Mouse (Mus musculus): ENCODE data around the gene Hat1. TPM values are rescaled to one million over a fixed set of nuclear protein-coding genes. Genes with fewer than 3 reads are reported as not detected.

The Hat1 gene
- total RNA-seq, 2 experiments from 2014 or later = 17.5 to 18.7 TPM

- intact Hi-C loops (cut with DNase I) = no loop called here
- no peak for DNase-seq (ENCODE audit: extremely low spot score in 1 of 2, low spot score in 2 of 2)
Observed at GRCm38 (mm10) chr2:71374275-71375155, 14.2 kb upstream of the Hat1 start.

DNA sequence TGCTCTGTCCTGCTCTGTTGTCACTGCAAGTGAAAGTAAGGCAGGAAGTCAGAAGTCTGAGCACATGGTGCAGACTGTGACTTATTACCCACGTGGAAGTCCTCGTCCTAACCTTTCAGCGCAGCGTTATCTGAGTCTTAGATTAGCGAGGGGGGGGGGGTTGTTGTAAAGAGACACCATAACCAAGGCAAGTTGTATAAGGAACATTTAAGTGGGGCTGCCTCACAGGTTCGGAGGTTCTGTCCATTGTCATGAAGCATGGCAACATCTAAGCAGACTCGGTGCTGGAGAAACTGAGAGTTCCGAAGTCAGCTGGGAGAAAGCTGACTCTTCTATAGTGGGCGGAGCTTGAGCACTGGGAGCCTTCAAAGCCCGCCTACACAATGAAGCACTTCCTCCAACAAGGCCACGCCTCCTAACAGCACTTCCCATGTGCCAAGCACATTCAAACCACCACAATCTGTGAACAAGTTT is 12.3 kb upstream of the Hat1 start:
- no peak for DNase-seq (ENCODE audit: extremely low spot score in 1 of 2, low spot score in 2 of 2)
- intact Hi-C loops (cut with DNase I) = no loop called here

DNA sequence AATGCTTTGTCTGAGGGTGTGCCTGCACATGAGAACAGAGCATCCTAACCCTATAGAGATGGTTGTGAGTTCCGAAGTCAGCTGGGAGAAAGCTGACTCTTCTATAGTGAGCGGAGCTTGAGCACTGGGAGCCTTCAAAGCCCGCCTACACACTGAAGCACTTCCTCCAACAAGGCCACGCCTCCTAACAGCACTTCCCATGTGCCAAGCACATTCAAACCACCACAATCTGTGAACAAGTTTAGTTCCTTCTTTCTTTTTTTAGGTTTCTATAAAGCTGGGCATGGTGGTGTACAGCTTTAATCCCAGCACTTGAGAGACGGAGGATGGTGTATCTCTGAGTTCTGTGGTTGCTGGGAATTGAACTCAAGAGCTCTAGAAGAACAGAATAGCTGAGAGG is 11.3 kb upstream of the Hat1 start:
- intact Hi-C loops (cut with DNase I) = no loop called here
- DNase-seq (ENCODE audit: extremely low spot score in 1 of 2, low spot score in 2 of 2) = no peak

DNA sequence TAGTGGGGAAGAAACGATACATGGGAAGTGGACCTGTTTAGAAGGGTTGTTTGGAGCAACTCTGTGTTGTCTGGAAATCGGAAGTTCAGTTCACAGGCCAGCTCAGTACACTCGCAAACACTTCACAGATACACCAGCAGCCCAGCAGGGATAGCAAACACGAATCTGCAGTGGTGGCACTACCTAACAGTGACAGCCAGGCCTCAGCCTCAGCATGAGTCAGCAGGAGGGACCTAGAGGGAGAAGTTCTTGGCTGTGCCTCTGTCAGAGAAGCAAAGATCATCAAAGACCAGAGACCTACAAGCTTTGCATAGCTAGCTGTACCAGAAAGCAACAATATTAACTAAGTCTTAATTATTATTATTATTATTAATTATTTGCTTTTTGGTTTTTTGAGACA is 6.8 kb upstream of the Hat1 start:
- no peak for DNase-seq (ENCODE audit: extremely low spot score in 1 of 2, low spot score in 2 of 2)
- intact Hi-C loops (cut with DNase I) = no loop called here

- DNase-seq (ENCODE audit: extremely low spot score in 1 of 2, low spot score in 2 of 2) = no peak
- intact Hi-C loops (cut with DNase I) = no loop called here
Observed at GRCm38 (mm10) chr2:71383890-71384289, 4.9 kb upstream of the Hat1 start.

- intact Hi-C loops (cut with DNase I) = no loop called here
- no peak for DNase-seq (ENCODE audit: extremely low spot score in 1 of 2, low spot score in 2 of 2)
Observed at GRCm38 (mm10) chr2:71387766-71388165, 992 bp upstream of the Hat1 start.

GRCm38 (mm10) chr2:71389864-71390263 is 1.1 kb downstream of the Hat1 start:
- DNase-seq (ENCODE audit: extremely low spot score in 1 of 2, low spot score in 2 of 2) = no peak
- intact Hi-C loops (cut with DNase I) = no loop called here

DNA sequence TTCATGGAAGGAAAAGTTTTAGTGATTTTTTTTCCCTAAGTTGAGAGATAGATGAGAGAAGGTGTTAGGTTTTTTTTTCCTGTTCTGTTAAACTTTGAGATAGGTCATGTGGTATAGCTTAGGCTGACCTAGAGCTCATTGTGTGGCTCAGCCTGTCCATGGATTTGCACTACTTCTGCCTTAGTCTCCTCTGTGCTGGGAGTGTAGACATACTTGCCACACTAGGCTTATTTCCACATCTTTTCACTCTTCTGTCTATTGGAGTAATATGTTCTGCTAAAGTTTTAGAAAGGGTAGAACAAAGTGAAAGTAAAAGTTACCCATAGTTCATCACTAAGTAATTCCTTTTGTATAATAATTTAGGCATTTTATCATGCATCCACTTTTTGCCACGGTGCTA is 16.9 kb downstream of the Hat1 start:
- intact Hi-C loops (cut with DNase I) = no loop called here
- DNase-seq (ENCODE audit: extremely low spot score in 1 of 2, low spot score in 2 of 2) = no peak

DNA sequence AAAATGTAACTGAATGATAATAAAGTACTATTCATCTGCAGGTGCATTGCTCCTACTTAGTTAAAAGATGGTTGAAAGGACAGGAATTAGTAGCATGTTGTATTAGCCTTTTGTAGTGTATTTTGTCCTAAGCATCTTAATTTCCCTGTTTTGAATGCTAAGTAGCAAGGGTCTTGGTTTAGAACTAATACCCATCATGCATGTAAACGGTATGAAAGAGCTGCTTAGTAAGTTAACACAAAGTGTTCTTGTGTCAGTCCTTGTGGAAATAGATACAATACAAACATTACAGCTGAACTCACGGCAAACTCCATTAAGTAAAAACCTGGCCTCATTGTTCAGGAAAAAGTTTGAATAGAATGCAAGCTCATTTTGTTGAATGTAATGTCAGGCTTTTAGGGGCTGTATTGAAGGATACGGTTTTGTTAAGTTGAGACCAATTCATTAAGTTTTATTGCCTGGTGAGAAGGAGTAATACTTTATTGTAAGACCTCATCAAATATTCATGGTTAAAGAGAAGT is 30.1 kb downstream of the Hat1 start:
- intact Hi-C loops (cut with DNase I) = no loop called here
- DNase-seq (ENCODE audit: extremely low spot score in 1 of 2, low spot score in 2 of 2) = no peak

DNA sequence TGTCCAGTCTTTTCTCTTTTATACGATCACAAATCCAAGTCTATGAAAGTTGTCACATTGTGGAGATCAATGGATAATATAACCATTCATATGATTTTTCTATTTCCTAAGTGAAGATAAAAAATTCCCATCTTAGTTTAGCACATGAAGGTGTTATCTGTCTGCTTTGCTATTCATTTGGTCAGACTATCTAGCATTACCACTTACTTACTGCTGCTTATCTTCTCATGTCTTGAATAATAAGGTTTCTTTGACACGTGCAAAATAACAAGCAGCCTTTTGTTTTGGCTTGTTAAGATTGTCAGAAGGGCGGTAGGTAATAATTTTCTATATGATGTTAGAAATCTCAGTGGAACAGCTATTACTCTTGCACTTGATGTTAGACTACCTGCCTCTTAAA is 30.6 kb downstream of the Hat1 start:
- DNase-seq (ENCODE audit: extremely low spot score in 1 of 2, low spot score in 2 of 2) = no peak
- intact Hi-C loops (cut with DNase I) = no loop called here

GRCm38 (mm10) chr2:71420895-71421425 is 32.2 kb downstream of the Hat1 start:
- intact Hi-C loops (cut with DNase I) = no loop called here

DNA sequence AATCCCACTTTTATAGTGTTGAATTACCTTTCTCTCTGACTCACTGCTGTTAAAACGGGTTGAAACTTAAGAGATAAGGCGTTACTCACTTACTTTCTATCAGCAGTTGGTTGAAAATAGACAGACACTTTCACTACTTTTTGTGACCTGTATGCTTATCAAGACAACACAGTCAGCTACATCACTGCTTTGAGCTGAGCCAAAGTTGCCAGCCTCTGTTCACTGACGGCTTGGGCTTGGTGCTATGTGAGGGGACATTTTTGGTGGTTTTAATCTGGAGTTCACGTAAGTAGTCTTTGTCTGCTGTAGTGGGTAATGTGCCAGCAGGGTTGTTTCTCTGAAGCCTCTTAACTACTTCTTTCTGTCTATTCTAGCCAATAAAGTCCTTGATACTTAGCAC is 35.8 kb downstream of the Hat1 start:
- intact Hi-C loops (cut with DNase I) = no loop called here
- DNase-seq (ENCODE audit: extremely low spot score in 1 of 2, low spot score in 2 of 2) = no peak

More at GRCm38 (mm10) chr2:71420895-71421425, 32.2 kb downstream of the Hat1 start:
- no peak for DNase-seq (ENCODE audit: extremely low spot score in 1 of 2, low spot score in 2 of 2)

- intact Hi-C loops (cut with DNase I) = no loop called here
Observed at GRCm38 (mm10) chr2:71435440-71435839, 46.7 kb downstream of the Hat1 start.

GRCm38 (mm10) chr2:71443376-71443775 is 54.6 kb downstream of the Hat1 start:
- DNase-seq (ENCODE audit: extremely low spot score in 1 of 2, low spot score in 2 of 2) = no peak
- intact Hi-C loops (cut with DNase I) = no loop called here

More at GRCm38 (mm10) chr2:71435440-71435839, 46.7 kb downstream of the Hat1 start:
- DNase-seq (ENCODE audit: extremely low spot score in 1 of 2, low spot score in 2 of 2) = no peak

GRCm38 (mm10) chr2:71445536-71446196 is 56.9 kb downstream of the Hat1 start:
- DNase-seq (ENCODE audit: extremely low spot score in 1 of 2, low spot score in 2 of 2) = no peak

DNA sequence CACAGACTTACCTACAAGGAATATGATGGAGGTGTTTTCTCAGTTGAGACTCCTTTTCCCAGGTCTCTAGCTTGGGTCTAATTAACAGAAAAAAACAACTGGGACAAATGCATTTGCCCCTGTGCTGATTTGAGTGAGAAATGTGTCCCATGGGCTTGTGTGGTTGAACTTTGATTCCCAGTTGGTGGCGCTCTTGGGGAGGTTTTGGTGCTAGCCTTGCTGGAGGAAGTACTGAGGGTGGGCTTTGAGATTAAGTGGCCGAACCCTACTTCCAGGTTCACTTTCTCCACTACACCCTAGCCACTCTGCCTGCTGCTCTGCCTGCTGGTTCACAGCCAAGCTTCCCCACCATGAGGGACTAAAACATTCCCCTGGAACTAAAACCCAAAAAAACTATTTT is 60.8 kb downstream of the Hat1 start:
- DNase-seq (ENCODE audit: extremely low spot score in 1 of 2, low spot score in 2 of 2) = no peak
- intact Hi-C loops (cut with DNase I) = no loop called here

More at GRCm38 (mm10) chr2:71445536-71446196, 56.9 kb downstream of the Hat1 start:
- intact Hi-C loops (cut with DNase I) = no loop called here

DNA sequence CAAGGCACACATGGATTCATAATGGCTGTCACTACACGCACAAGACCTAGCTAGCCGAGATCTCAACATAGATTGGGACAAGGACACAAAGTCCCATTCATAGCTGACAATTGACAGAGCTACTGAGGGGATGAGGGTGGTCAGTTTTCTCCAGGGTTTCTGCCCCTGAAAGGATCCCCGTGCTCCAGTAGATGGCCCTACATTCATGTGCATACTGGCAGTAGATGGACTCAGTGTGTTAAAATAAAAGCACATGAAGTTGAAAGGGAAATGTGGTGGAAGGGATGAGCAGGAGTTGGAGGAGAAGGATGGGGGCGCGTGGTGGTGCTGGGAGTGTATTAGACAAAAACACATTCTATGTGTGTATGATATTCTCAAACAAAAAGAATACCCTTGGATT is 63.0 kb downstream of the Hat1 start:
- intact Hi-C loops (cut with DNase I) = no loop called here
- no peak for DNase-seq (ENCODE audit: extremely low spot score in 1 of 2, low spot score in 2 of 2)

- intact Hi-C loops (cut with DNase I) = no loop called here
Observed at GRCm38 (mm10) chr2:71453161-71453916, 64.6 kb downstream of the Hat1 start, which contains the start of gene Metap1d. TSS of gene Metap1d (plus strand) at chr2:71453276.

GRCm38 (mm10) chr2:71453917-71454260 is 65.1 kb downstream of the Hat1 start:
- no peak for DNase-seq (ENCODE audit: extremely low spot score in 1 of 2, low spot score in 2 of 2)
- intact Hi-C loops (cut with DNase I) = no loop called here

More at GRCm38 (mm10) chr2:71453161-71453916, 64.6 kb downstream of the Hat1 start, which contains the start of gene Metap1d:
- peak; percentile 94 to 97 for DNase-seq (ENCODE audit: extremely low spot score in 1 of 2, low spot score in 2 of 2)

All from left cerebral cortex, postnatal 10 days (tissue).